Mouse (Mus musculus) bone marrow, adult 2 months (tissue): ENCODE data around the gene Il1b.

Experiments used
- CTCF ChIP-seq: fragments of 200-500 bp; IDR thresholded peaks from 2 replicates; pipeline ENCODE4 v1.5.1; 2011; ENCODE audit warnings: low read length, control low read depth; ENCODE audit not compliant: control insufficient read depth, insufficient read depth
- POLR2A ChIP-seq: fragments of 200-500 bp; IDR thresholded peaks from 2 replicates; pipeline ENCODE4 v1.6.1; 2011; ENCODE audit warnings: low read depth, mild to moderate bottlenecking, control low read depth, low read length, borderline replicate concordance; ENCODE audit not compliant: control insufficient read depth

DNA sequence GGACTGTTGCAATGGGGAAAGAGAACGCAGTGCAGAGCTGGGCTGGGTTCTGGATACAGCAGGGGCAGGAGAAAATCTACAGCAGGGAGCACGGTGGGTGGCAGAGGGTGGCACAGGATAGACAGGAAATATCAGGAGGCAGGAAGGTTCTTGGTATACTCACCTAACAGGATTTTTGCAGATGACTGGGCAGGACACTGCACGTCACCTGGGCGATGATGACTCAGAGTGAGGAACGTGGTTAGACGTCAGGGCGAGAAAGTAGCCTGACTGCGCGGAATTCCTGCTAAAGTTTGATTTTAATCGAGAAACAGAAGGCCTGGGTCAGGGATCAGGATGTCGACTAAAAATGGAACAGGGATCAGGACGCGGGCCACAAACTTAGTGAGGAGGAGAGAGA lies 36.7 kb upstream of the Il1b start:
- TF ChIP-seq CTCF (no peak), POLR2A (no peak)
